Mouse (Mus musculus) adrenal gland, postnatal 4 days (tissue): ENCODE data around the gene Tnfrsf1b. TPM values are rescaled to one million over a fixed set of nuclear protein-coding genes. Genes with fewer than 3 reads are reported as not detected.

Source experiments
- DNase-seq, 2 experiments: peaks; one replicate each; pipeline ENCODE4 v3.0.0; 2021 to 2022; ENCODE audit warnings: low spot score in 2 of 2, mixed read lengths in 2 of 2
- total RNA-seq, 2 experiments: library from RNA; stranded (reverse); gene quantifications; 2 replicates each; pipeline ENCODE4 v1.2.3; 2021

Gene Tnfrsf1b
- total RNA-seq, 2 experiments from 2014 or later, result 7.8 to 9.1 TPM

DNA sequence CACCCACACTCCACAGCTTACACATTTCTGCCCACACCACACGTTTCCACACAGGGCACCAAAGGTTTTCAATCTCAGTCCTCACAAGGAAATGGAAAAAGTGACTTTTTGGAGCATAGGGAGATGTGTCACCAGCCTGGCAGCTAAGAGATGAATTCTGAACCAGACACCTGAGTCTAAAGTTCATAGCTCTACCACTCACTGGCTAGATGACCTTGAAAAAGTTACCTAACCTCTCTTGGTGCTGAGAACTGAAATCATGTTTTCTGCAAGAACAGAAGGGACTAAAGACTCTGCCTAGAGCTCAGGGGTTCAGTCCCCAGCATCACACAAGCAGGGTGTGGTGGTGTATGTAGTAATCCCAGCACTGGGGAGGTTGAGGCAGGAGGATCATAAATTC lies 26.7 kb downstream of the Tnfrsf1b start:
- DNase-seq, result no peak

DNA sequence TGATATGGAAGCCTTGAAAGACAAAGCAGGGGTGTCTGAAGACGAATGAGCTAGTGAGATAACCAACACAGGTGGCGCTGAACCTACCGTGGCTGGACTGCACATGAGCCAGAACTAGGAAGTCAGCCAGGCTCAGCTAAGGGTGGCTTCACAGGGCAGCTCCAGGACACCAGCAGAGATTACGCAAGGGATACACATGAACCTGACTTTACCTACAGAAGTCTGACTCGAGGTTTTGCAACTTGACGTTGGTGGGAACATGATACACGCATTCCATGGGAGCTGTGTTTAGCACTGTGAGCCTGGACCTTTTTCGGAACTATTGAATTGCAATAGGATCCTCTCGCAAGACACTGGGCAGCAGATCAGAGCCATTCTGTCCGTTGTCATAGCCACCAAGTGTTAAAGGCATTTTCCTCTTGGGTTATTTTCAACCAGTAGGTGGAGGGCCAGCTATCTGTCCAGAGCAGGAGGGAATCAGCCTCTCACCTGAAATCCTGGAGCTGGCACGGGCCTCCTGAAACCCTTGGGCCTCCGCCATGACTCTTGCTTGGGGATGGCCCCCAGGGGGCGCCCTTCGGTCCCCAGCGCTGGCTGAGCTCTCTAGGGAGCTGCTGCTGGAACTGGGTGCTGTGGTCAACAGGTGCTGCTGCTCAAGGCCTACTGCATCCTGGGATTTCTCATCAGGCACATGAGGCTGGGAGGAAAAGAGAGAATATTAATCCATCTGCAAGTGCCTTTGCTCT lies 27.3 kb downstream of the Tnfrsf1b start:
- DNase-seq, result no peak

DNA sequence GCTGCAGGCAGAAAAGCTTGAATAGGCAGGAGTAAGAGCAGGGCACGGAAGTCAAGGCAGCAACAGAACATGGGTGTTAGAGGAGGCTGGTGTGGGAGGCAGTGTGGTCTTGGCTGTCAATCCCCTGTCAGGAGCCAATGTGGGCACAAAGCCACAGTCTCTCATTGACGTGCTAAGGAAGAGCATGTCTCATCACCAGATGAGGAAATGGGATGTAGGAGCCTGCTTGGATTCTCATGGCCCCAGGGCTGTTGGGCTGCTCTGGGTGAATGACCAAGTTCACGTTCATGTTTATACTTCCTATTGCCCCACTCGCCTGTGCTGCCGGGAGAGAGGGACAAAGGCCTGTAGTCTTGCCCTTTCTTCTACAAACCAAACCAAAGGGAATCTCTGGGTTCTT lies 28.8 kb downstream of the Tnfrsf1b start:
- no peak for DNase-seq

DNA sequence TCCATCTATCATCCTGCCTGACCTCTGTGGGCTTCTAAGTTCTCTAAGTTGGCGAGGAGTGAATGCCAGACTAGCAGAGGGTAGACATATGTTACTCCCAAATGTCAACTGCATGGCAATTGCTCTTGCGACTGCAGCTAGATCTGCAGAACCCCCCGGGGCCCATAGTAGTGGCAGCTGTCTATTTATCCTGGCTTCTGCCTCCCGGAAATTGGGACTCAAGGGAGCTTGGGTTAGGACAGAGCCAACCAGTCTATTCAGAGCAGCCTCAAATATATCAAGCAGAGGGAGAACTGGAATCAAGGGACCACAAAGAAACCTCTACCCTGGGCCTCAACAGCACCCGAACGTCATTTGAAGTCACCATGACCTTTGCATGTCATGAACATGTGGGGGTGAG lies 29.6 kb downstream of the Tnfrsf1b start:
- no peak for DNase-seq

DNA sequence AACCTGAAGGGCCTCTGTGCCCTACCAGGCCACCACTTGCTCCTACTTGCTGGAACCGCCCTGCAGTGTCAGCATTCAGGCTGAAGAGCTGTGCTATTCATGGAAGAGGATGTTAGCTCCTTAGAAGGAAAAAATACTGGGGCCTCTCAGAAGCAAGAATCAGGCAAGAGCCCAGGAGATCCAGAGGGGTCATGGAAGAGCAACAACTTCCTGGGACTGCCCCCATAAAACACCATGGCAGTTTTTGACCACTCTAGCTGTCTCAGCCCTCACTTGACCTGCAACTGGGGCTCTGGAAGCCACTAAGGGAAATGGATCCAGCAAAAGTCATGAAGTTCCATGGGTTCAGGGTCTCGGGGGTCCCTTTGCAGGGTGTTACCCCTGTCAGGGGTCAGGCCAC lies 31.3 kb downstream of the Tnfrsf1b start:
- no peak for DNase-seq

DNA sequence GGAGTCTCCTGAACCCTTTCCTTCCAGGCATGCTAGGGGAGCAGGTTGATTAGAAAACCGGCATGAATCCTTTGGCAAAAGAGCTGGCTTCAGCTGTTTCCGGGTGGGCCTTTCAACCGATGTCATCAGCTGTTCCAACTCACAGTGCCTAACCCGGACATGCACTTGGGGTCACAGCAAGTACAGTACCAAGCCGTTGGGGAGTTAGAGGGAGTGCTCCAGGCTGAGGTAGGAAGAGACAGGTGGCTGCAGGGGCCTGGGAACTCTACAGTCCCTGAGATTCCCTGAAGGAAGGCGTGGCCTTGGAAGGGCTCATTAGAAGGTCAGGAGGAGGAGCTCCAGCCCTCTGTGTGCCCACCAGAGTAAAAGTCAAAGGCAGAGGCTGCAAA lies 31.9 kb downstream of the Tnfrsf1b start:
- DNase-seq, result no peak

DNA sequence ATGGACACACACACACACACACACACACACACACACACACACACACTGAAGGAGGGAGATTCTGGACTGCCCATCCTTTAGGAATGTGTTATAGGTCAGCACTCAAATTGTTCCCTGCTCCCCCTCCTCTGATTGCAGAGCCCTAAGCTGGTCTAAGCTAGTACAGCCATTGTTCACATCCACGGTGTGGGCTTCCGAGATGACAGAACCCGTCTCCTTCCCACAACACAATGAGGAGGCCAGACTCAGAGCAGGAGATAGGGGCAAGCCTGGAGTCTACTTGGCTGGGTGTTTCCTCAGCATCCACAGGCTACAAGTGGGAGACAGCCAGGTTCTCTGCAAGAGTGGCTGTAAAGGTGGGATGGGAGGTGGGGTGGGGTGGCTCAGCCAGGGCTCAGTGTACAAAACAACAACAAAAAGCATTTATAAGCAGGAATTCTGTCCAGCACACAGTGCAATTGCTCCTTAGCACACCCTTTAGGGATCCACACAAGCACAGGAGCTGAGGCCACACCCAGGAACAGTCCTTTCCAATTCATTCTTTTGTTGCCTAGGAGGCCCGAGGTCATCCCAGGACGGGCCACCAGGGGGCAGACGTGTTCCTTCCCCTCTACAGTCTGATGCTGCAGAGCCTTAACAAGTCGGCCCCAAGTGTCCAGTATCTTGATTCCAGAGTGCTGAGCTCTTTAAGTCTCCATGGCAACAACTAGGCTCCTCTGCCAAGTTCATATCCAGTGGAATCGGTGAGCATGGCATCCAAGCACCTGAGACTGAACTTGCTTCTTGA lies 32.5 kb downstream of the Tnfrsf1b start:
- DNase-seq, result peak; percentile 89 to 90

DNA sequence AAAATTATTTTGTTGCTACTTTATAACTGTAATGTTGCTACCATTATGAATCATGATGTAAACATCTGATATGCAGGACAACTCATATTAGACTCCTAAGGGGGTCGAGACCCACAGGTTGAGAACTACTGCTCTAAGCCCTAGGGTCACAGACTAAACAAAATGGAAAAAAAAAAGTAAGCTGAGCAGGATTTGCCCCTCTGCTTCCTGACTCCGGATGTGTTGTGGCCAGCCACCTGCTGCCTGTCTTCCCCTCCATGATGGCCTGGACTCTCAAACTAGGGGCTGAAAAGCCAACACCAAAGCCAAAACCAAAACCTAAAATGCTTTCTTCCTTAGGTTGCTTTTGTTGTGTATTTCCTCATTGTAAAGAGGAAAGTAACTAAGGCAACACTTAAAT lies 35.6 kb downstream of the Tnfrsf1b start:
- no peak for DNase-seq

DNA sequence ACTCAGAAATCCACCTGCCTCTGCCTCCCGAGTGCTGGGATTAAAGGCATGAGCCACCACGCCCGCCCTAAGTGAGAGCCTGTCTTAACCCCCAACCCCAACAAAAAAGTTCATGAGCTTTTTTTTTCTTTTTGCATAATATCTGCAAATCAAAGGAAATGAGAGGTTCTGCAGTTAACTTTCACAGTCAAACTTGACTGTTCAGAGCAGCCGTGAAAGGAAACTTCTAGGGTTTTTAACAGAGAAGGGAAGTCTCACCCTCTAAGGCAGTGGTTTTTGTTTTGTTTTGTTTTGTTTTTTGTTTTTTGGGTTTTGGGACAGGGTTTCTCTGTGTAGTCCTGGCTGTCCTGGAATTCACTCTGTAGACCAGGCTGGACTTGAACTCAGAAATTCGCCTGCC lies 36.1 kb downstream of the Tnfrsf1b start:
- no peak for DNase-seq

DNA sequence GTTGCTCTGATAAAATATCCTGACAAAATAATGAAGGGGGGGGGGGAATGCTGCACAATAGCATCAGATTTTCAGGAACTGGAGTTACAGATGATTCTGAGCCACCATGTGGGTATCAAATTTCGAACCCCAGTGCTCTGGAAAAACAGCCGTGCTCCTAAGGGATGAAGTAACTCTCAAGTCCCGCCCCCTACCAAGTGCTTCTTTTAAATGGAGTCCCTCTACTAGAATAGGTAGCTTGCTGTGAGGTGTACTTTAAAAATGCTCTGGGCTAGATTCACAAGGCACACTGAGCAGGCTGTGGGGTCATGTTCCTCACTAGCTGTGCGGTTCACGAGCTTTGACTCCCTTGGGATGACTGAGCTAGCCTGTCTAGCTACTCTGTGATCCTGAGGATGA lies 37.0 kb downstream of the Tnfrsf1b start:
- no peak for DNase-seq

DNA sequence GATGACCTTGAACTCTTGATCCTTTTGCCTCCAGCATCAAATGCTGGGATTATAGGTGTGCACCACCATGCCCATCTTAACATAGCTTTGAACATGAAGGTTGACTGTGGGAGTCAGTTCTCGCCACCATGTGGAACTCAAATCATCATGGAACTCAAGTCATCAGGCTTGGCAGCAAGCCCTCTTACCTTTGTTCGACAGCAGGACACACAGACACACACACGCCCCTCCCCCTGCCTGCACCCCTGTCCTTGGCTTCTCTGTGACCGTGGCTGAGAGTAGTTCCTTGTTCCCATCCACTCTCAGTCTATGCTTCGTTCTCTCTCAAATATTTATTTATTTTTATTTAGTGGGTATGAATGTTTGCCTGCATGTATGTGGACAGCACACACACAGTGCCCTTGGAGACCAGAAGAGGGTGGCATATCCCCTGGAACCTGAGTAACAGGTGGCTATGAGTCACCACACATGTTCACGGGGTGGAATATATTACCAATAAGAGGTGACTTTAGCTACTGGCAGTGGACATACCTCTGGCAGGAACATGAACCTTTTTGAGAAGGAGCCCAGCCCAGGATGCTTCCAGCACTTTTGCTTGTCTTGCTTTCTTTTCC lies 37.5 kb downstream of the Tnfrsf1b start:
- no peak for DNase-seq

DNA sequence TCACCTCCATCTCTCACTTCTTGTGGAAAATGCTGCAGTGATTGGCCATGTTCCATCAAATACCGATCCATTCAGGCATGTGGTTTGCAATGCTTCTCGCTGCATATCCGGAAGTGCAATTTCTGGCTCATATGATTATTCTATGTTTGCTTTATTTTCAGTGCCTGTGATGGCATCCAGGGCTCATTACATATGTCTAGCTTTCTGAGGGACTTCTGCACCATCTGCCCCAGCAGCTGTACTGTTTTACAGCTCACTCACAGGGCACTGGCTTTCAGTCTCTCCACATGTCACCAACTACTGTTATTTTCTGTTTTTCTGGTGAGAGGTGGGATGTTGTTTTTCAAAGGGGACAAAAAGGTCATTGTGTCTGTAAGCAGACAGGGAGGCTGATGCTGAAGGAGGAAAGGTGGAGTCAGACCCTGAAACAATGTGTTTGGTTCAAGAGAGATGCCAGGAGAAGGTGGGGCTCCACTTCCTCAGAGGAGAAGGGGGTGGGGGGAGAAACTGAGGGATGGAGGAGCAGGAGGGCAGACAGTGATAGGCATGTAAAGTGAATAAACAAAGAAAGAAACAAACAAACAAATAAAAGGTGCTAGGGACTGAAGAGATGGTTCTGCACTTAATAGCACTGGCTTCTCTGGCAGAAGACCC lies 38.8 kb downstream of the Tnfrsf1b start:
- no peak for DNase-seq

DNA sequence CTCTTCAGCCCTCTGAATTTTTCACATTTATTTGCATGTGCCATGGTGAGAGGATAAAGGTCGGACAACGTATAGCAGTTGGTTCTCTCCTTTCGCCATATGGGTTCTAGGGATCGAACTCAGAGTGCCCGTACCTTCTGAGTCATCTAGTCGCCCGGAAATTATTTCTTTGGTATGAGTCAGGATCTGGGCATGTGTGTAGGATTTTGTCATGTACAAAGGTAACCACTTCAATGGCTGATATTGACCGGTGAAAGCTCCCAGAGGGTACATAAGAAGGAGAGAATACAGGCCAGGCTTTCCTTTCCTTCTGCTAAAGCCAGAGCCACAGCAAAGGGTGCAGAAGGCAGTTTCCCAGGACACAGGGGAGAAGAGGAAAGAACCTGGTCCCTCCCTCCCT lies 41.9 kb downstream of the Tnfrsf1b start:
- DNase-seq, result no peak

DNA sequence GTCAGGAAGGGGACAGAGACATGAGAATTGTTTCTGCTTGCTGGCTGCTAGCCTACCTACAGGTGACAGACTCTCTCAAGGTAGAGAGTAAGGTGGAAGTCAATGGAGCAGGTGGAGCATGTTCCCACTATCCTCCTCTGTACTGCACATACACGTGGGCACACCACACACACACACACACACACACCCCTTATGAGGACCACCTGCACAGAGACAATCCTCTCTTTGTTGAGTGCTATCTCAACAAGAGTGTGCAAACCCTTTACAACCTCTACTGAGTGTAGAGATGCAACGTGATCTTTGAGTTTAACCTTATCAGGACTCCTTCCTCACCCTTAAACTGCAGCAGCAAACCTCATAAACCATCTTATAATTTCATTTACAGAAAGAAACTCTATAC lies 43.4 kb downstream of the Tnfrsf1b start:
- no peak for DNase-seq

DNA sequence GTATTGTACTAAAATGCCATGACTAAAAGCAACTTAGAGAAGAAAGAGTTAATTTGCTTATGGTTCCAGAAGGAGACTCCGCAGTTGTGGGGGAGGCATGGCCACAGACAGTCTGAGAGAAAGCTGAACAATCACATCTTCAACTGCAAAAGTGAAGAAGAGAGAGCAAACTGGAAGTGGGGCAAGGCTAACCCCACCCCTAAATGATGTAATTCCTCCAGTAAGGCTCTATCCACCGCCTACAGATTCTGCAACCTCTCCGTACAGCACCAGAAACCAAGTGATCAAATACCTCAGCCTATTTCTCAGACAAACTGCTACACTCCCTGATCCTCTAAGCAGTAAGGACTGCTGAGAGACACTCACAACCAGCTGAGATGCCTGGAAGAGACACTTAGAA lies 45.2 kb downstream of the Tnfrsf1b start:
- no peak for DNase-seq

DNA sequence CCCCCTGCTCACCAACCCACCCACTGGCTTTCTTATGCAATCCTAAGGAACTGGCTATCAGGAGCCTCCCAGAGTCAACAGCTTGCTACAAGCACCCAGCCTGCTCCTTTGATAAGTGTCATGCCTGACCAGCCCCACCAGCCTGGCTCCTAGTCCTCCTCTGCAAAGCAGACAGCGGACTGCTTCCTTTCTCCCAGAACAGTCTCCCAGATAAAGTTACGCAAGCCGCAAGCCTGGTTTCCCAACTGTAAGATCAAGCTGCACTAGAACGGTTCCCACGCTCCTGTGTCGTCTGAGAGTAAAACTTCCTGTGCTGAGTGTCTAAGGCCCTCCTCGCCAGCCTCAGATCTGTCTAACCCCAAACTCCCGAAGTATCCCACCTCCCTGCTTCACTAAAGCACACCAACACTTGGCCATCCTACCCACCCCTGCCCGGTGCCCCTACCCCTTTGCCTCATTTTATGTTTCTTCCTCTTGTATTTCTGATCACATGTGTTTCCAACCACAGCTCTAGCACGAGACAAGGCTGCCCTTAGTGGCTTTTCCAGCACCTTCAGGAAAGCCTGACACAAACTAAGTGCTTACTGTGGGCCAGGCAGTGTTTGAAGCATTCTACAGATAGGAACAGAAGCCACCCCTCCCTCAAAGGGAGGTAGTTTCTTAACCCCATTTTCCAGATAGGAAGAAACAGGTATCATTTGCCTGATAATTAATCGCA lies 46.5 kb downstream of the Tnfrsf1b start:
- DNase-seq, result no peak

DNA sequence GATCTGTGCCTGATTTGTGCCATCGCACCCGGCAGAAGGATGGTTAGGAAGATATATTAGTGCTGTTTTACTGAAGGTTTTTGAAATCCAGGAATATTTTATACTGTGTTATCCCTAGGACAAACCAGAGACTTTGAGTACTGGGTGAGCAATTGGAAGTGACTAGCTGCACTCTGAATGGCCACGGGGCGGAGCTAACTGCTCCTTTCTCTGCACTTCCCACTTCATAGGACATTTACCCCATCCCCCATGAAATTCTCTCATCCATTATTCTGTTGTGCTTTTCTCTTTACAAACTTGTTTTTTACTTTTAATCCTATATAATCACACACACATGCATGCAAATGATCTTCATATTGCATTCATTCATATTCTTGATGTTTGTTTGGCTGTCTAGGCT lies 50.1 kb downstream of the Tnfrsf1b start:
- DNase-seq, result no peak

DNA sequence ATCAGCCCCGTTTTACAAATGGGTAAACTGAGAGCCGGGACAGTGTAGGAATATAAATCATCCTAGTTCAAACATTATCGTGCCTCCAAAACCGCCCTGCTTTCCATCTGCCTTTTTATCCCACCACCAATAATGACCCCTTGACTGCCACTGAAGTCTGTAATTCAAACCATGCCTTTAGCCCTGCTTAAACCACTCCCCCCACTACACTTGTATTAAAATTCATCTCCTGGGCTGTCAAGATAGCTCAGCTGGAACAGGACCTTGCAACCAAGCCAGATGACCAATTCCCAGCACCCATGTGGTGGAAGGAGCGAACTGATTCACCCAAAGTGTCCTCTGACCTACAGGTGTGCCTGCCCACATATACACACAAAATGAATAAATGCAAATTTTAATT lies 51.5 kb downstream of the Tnfrsf1b start:
- no peak for DNase-seq

DNA sequence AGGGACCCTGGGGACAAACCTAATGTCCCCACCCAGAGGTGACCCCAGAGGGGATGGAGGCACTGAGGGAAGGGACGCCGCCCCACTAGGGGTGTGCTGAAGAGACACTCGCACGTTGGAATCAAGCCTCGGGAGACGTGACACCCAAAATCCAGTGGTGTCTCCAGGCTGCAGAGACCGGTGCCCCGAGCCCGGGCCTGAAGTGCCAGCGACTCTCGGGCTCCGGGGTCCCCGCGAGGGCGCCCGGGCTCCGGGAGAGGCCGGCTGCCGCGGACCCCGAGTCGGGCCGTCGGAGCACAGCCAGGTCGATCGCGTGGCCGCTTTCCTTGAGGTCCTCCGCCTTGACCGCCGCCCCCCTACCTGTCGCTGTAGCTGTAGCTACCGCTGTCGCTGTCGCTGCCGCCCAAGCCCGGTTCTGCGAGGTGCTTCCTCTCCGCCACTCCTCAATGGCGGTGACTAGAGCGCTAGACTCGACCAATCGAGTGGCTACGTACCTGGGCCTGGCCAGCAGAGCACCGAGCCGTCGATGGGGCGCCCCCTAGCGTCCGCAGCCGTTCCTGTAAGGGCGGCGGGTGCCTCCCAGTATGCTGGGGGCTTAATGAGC lies 52.0 kb downstream of the Tnfrsf1b start, which contains the start of gene Vps13d:
Gene Vps13d, minus strand, starts transcription at position 447 of the 604 bp plus-strand sequence.
- DNase-seq, result peak; percentile 80 to 83

DNA sequence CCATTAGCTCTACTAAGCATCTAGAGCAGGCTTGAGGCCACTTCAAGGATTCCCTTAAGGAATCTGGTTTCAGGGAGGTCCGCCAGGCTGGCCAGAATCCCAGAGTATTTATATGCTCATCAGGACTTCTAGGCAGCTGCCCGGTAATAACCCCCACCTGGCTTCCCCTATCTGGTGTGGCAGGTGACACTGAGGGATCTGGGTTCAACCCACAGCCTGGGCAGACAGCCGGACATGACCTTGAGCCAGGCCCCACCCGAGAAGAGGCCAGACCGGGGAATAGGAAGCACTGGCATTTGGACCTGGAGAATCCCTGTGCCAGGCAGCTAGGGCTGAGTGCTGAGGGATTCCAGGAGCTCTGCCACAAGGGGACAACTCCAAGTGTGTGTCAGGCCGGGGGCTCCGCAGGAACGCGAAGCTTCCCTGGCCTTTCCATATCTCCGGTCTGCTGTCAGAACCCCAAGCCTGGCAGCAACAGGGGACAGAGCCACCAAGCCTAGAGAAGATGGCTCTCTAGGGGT lies 52.6 kb downstream of the Tnfrsf1b start:
- DNase-seq, result peak in 1 of 2 experiments; percentile 39
